Mouse (Mus musculus) embryonic fibroblast, embryonic 13.5 days (primary cell): ENCODE measurements at regions not wholly inside any gene's neighbourhood (a gene's known extent, or its start where the extent isn't known, plus 50 kb on each side); places are given as distances from the start of the nearest gene placed in this dataset.

Experiments used
- H3K27ac ChIP-seq: 2 replicates; pipeline ENCODE4 v1.5.1; 2012; ENCODE audit warnings: low read length, control low read depth, inconsistent platforms; ENCODE audit not compliant: insufficient read depth
- H3K4me1 ChIP-seq: 2 replicates; pipeline ENCODE4 v1.6.1; 2011; ENCODE audit warnings: low read length; ENCODE audit not compliant: control insufficient read depth, insufficient read depth
- H3K4me3 ChIP-seq: 2 replicates; pipeline ENCODE4 v1.5.1; 2011; ENCODE audit warnings: mild to moderate bottlenecking, control low read depth, low read length; ENCODE audit not compliant: insufficient read depth
- CTCF ChIP-seq: IDR thresholded peaks from 2 replicates; pipeline ENCODE4 v1.5.1; 2011; ENCODE audit warnings: mild to moderate bottlenecking, control low read depth, low read length, moderate library complexity, borderline replicate concordance; ENCODE audit not compliant: insufficient read depth
- POLR2A ChIP-seq: IDR thresholded peaks from 2 replicates; pipeline ENCODE4 v1.6.1; 2011; ENCODE audit warnings: low read depth, mild to moderate bottlenecking, control low read depth, low read length, moderate library complexity

- Histone ChIP-seq H3K4me1 (no peaks in the 10 kb centered on the region), H3K4me3 (no peak overlapping the region), H3K27ac (no peak overlapping the region)
- TF ChIP-seq POLR2A (no peak), CTCF (no peak)
Observed at GRCm38 (mm10) chr12:59382812-59383211, 163.3 kb upstream of the Fbxo33 start.

GRCm38 (mm10) chr12:59341586-59341985, 122.1 kb upstream of the Fbxo33 start:
- TF ChIP-seq POLR2A, result no peak
- no peak for TF ChIP-seq CTCF
- Histone ChIP-seq H3K4me3 (no peak overlapping the region), H3K4me1 (no peaks in the 10 kb centered on the region), H3K27ac (no peak overlapping the region)

DNA sequence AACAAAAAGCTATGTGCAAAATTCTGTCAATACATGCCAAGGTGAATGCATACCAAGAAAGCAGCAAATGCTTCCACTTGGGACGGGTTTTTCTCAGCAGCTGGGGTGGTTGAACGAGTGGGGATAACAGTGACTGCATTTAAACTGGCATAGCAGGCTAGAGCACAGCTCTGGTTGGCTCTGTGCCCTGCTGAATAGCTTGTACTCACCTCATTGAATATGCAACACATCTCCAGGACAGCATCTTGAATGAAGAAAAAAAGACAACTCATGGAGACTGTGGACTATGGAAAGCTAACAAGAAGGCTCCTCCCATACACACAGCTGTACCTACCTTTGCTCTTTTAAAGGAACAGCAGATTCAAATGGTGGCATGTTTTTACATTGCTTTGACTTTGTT, 111.2 kb upstream of the Fbxo33 start:
- Histone ChIP-seq H3K4me1 (no peaks in the 10 kb centered on the region), H3K4me3 (no peak overlapping the region), H3K27ac (no peak overlapping the region)
- TF ChIP-seq CTCF (no peak), POLR2A (no peak)

DNA sequence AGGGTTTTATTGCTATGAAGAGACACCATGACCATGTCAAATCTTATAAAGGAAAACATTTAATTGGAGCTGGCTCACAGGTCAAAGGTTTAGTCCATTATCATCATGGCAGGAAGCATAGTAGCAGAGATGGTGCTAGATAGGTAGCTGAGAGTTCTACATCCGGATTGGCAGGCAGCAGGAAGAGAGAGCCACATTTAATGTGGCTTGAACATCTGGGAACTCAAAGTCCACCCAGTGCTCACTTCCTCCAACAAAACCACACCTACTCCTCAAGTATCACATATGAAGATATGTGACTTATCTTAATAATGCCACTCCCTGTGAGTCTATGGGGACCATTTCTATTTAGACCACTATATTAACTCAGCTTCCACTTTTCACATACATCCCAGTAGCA, 93.2 kb upstream of the Fbxo33 start:
- TF ChIP-seq CTCF (no peak), POLR2A (no peak)
- H3K4me1 ChIP-seq, result no peaks in the 10 kb centered on the region
- H3K27ac ChIP-seq, result no peak overlapping the region
- no peak overlapping the region for H3K4me3 ChIP-seq

GRCm38 (mm10) chr12:59307958-59308357, 88.4 kb upstream of the Fbxo33 start:
- Histone ChIP-seq H3K4me1 (no peaks in the 10 kb centered on the region), H3K4me3 (no peak overlapping the region), H3K27ac (no peak overlapping the region)
- TF ChIP-seq POLR2A, result no peak
- TF ChIP-seq CTCF, result no peak

DNA sequence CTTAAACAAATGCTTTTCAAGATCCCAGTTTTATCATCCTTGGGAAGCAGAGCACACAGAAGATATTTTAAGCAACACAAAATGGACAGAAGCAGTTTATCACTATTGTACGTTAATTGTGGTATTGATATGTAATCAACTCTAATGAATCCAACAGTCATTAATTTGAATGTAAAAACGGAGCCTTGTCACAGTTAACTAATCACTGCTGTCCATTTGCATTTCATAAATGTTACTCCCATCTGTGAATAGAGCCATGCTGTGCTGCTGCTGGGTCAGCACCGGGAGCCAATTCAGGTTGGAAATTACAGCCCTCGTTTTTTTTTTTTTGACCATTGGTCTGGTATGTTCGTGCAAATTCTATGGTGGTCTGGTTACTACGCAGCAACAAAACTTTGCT, 85.0 kb upstream of the Fbxo33 start:
- no peak overlapping the region for H3K4me3 ChIP-seq
- TF ChIP-seq CTCF (no peak), POLR2A (no peak)
- no peak overlapping the region for H3K27ac ChIP-seq
- no peaks in the 10 kb centered on the region for H3K4me1 ChIP-seq
